Mouse (Mus musculus): ENCODE measurements around the gene Sema3a. TPM values are rescaled to one million over a fixed set of nuclear protein-coding genes. Genes with fewer than 3 reads are reported as not detected.

The Sema3a gene
- polyA plus RNA-seq, 1 experiment from 2014 or later, result 19.1 TPM

DNA sequence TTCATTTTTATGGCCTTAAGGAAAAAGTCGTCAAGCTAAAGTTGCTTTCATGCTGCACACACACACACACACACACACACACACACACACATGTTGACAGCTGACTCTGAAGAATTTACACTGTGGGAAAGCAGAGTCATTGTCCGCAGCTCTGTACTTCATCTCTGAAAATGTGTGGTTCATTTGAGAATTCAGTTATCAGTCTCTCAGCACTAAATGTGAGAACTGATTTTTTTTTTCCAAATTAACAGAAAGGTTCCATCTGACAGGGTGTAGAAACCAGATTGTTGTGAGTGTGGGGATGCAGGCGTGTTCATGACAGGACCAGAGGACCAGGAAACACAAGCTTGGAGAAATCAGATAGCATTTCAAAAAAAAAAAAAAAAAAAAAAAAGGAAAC, 400.4 kb downstream of the Sema3a start:
- no peak overlapping the region for H3K4me3 ChIP-seq
- peaks cover 11% of the 10 kb centered on the region for H3K4me1 ChIP-seq
- 51% methylated on average over 3 of the region's 3 CpGs for WGBS
- no peak overlapping the region for H3K4me2 ChIP-seq (replicated peaks)
- H3K9me3 ChIP-seq, result no peaks in the 10 kb centered on the region
- peak overlapping the region; percentile 23; the same call in 1 of the 2 replicates for H3K27ac ChIP-seq (replicated peaks)
- no peak overlapping the region for H3K9ac ChIP-seq (replicated peaks)
- H3K36me3 ChIP-seq, result no peaks in the 10 kb centered on the region; the same call in 1 of the 2 replicates
- peak; percentile 59; the same call in 1 of the 2 replicates for ATAC-seq (replicated peaks)
- no peaks in the 10 kb centered on the region for H3K27me3 ChIP-seq

GRCm38 (mm10) chr5:13527037-13527464, 401.8 kb downstream of the Sema3a start:
- Histone ChIP-seq H3K27me3 (no peaks in the 10 kb centered on the region), H3K27ac (replicated peaks) (peak overlapping the region; percentile 34; the same call in 1 of the 2 replicates), H3K9me3 (no peaks in the 10 kb centered on the region), H3K9ac (replicated peaks) (no peak overlapping the region), H3K4me2 (replicated peaks) (no peak overlapping the region), H3K4me1 (peaks cover 11% of the 10 kb centered on the region), H3K36me3 (no peaks in the 10 kb centered on the region), H3K4me3 (no peak overlapping the region)
- 0 out of 2 replicates have a peak, but pooled peaks have one; percentile 11 for ATAC-seq (replicated peaks)
- WGBS, result 6% methylated on average over 7 of the region's 7 CpGs

DNA sequence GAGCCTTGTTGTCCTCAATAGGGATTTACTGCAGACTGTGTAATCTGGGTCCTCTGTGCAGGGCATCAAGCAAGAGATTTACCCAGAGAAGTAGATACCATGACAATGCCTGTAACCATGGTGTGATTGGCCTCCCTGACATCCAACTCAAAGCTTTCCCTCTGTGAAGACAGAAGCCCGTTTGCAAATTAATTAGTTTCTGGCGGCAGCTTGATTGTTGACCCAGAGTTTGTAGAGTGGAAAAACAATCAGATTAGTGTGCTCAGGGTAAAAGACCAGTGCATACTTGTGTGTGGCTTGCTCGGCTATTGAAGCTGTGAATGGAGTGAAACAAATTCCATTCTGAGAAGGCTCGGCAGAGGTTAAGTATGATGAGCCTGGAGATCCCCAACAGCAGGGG, 404.0 kb downstream of the Sema3a start:
- WGBS, result under 1% methylated on average over 4 of the region's 4 CpGs

GRCm38 (mm10) chr5:13547472-13548209, 422.4 kb downstream of the Sema3a start:
- H3K4me1 ChIP-seq, result peaks cover 9% of the 10 kb centered on the region
- no peak overlapping the region for H3K27ac ChIP-seq (replicated peaks)
- H3K9me3 ChIP-seq, result no peaks in the 10 kb centered on the region
- H3K36me3 ChIP-seq, result no peaks in the 10 kb centered on the region
- no peak overlapping the region for H3K4me3 ChIP-seq
- H3K9ac ChIP-seq (replicated peaks), result no peak overlapping the region
- no peak for ATAC-seq (replicated peaks)
- no peaks in the 10 kb centered on the region for H3K27me3 ChIP-seq
- 7% methylated on average over 2 of the region's 2 CpGs for WGBS
- H3K4me2 ChIP-seq (replicated peaks), result no peak overlapping the region

More for the DNA sequence above, 404.0 kb downstream of the Sema3a start:
- no peaks in the 10 kb centered on the region for H3K36me3 ChIP-seq
- peaks cover 11% of the 10 kb centered on the region for H3K4me1 ChIP-seq
- H3K9me3 ChIP-seq, result no peaks in the 10 kb centered on the region
- H3K4me3 ChIP-seq, result no peak overlapping the region
- peak; percentile 86 for ATAC-seq (replicated peaks)
- H3K9ac ChIP-seq (replicated peaks), result no peak overlapping the region
- no peaks in the 10 kb centered on the region for H3K27me3 ChIP-seq
- H3K4me2 ChIP-seq (replicated peaks), result no peak overlapping the region
- no peak overlapping the region for H3K27ac ChIP-seq (replicated peaks)

- ATAC-seq (replicated peaks), result no peak
- H3K4me2 ChIP-seq (replicated peaks), result no peak overlapping the region
- no peak overlapping the region for H3K4me3 ChIP-seq
- no peak overlapping the region for H3K27ac ChIP-seq (replicated peaks)
- WGBS, result 14% methylated on average over 1 of the region's 1 CpGs
- no peaks in the 10 kb centered on the region for H3K36me3 ChIP-seq
- no peak overlapping the region for H3K9ac ChIP-seq (replicated peaks)
- H3K27me3 ChIP-seq, result no peaks in the 10 kb centered on the region
- H3K9me3 ChIP-seq, result no peaks in the 10 kb centered on the region
- H3K4me1 ChIP-seq, result peaks cover 9% of the 10 kb centered on the region
Observed at GRCm38 (mm10) chr5:13548210-13548554, 423.0 kb downstream of the Sema3a start.

DNA sequence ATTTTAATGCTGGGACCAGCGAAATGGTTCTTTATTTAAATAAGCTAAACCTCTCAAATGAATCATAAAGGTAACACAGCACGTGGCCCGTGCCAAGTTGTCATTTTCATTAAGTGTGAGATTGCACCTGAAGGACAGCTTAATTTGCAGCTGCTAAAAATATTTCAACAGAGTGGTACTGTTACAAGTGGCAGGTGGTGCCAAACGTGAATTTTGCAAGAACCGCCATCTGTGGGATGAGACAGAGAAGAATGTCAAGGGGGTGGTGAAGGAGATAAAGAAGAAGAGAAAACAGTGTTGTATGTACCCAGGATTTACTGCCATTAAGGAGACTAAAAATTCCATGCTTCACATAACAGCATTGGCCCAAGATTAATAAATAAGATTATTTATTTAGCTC, 423.9 kb downstream of the Sema3a start:
- Histone ChIP-seq H3K36me3 (no peaks in the 10 kb centered on the region), H3K4me2 (replicated peaks) (no peak overlapping the region), H3K27me3 (no peaks in the 10 kb centered on the region), H3K4me1 (peaks cover 9% of the 10 kb centered on the region), H3K4me3 (no peak overlapping the region), H3K9me3 (no peaks in the 10 kb centered on the region), H3K27ac (replicated peaks) (no peak overlapping the region), H3K9ac (replicated peaks) (no peak overlapping the region)
- no peak for ATAC-seq (replicated peaks)
- 71% methylated on average over 5 of the region's 5 CpGs for WGBS

DNA sequence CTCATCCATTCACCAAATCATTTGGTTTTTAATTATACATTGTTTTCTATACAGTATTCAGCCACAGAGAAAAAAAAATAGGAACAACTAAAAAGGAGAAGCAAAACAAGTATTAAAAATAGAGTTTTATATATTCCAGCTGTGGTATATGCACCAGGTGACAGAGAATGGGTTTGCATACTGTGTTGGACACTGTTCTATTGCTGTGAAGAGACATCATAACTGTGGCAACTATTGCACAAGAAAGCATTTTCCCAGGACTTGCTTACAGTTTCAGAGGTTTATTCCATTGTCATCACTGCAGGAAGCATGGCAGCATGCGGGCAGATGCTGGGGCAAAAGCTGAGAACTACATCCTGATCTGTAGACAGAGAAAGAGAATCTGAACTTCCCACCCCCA, 425.7 kb downstream of the Sema3a start:
- Histone ChIP-seq H3K27me3 (no peaks in the 10 kb centered on the region), H3K9ac (replicated peaks) (no peak overlapping the region), H3K27ac (replicated peaks) (no peak overlapping the region), H3K4me3 (no peak overlapping the region), H3K4me2 (replicated peaks) (no peak overlapping the region), H3K9me3 (no peaks in the 10 kb centered on the region), H3K36me3 (no peaks in the 10 kb centered on the region), H3K4me1 (peaks cover 9% of the 10 kb centered on the region)
- no peak for ATAC-seq (replicated peaks)
- whole genome bisulfite sequencing, result 67% methylated on average over 1 of the region's 1 CpGs

DNA sequence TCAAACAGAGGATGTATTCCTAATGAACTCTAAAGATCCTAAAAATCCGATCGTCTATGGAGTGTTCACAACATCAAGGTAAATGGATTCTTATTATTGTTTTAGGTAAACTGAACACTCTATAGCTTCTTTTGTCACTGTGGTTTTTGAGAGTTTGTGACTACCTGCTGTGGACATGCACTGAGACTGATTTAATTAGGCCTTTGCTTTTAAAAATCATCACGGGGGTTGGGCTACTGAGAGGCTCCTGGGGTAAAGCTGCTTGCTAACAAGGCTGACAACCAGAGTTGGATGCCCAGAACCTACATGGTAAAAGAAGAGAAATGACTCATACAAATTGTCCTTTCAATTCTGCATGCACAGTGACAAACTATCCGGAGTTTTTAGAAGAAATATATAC, 432.0 kb downstream of the Sema3a start:
- Histone ChIP-seq H3K36me3 (no peaks in the 10 kb centered on the region), H3K27ac (replicated peaks) (no peak overlapping the region), H3K4me3 (no peak overlapping the region), H3K4me1 (no peaks in the 10 kb centered on the region), H3K9me3 (no peaks in the 10 kb centered on the region), H3K9ac (replicated peaks) (no peak overlapping the region), H3K27me3 (no peaks in the 10 kb centered on the region), H3K4me2 (replicated peaks) (no peak overlapping the region)
- WGBS, result 8% methylated on average over 4 of the region's 4 CpGs
- no peak for ATAC-seq (replicated peaks)

DNA sequence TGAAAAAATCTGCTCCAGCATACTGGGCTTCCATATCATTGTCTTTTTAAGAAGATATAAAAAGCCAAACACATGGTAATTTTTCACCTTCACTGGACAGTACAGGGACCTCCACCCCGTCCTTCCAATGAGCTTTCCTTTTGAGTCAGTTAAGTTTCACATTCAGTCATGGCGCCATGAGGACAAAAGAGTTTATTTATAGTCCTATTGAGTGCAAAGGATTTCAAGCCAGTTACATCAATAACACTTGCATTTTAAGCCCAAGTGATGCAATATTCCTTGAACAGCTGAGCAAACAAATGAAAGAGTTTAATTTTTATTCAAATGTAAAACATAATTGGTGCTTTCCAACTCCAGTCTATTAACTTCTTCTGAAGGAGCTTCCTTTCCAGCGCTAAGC, 448.7 kb downstream of the Sema3a start:
- ATAC-seq (replicated peaks), result no peak

DNA sequence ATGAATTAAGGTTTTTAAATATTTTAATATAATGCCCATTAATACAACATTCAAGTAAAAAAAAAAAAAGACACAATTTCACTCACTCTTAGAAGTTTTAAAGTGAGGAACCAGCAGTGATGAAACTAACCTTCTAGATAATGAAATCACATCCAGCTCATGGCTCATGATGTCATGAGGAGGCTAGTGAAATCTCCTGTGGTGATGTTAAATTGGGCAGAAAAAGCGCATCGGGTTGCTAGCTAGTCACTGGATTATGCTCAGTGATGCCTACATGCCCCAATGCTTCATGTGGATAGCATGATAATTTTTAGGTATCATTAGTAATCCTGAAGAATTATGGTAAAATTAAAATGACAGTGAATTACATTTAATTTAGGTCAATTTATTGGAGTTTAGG, 453.9 kb downstream of the Sema3a start:
- Histone ChIP-seq H3K4me3 (no peak overlapping the region), H3K4me2 (replicated peaks) (no peak overlapping the region), H3K27me3 (no peaks in the 10 kb centered on the region), H3K9me3 (no peaks in the 10 kb centered on the region), H3K27ac (replicated peaks) (no peak overlapping the region), H3K9ac (replicated peaks) (no peak overlapping the region), H3K36me3 (no peaks in the 10 kb centered on the region), H3K4me1 (no peaks in the 10 kb centered on the region)
- WGBS, result 37% methylated on average over 2 of the region's 2 CpGs
- no peak for ATAC-seq (replicated peaks)

More for the DNA sequence above, 448.7 kb downstream of the Sema3a start:
- no peak overlapping the region for H3K27ac ChIP-seq (replicated peaks)
- no peaks in the 10 kb centered on the region for H3K36me3 ChIP-seq
- H3K27me3 ChIP-seq, result no peaks in the 10 kb centered on the region
- H3K4me2 ChIP-seq (replicated peaks), result no peak overlapping the region
- no peaks in the 10 kb centered on the region for H3K9me3 ChIP-seq
- H3K9ac ChIP-seq (replicated peaks), result no peak overlapping the region
- WGBS, result 52% methylated on average over 3 of the region's 3 CpGs
- no peaks in the 10 kb centered on the region for H3K4me1 ChIP-seq
- no peak overlapping the region for H3K4me3 ChIP-seq

GRCm38 (mm10) chr5:13585559-13586207, 460.5 kb downstream of the Sema3a start:
- Histone ChIP-seq H3K4me1 (no peaks in the 10 kb centered on the region), H3K9ac (replicated peaks) (no peak overlapping the region), H3K36me3 (no peaks in the 10 kb centered on the region), H3K9me3 (no peaks in the 10 kb centered on the region), H3K4me2 (replicated peaks) (no peak overlapping the region), H3K27ac (replicated peaks) (no peak overlapping the region), H3K4me3 (no peak overlapping the region), H3K27me3 (no peaks in the 10 kb centered on the region)
- ATAC-seq (replicated peaks), result peak; percentile 75

DNA sequence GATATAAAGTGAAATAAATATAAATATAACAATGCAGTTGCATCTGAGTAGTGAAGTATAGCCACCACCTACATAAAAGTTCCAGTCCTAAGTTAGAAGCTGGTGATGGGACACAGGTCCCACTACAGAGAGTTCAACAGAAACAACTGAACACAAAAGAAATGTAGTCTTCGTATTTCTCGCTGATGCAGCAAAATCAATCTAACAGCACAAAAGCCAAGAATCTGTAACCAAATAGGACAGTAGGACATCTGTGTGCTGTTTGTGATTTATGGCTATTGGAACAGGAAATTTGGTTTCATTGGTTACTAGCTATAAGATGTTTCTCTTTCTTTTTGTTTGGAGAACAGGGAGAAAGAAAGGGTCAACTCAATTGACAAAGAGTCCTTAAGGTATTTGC, 469.2 kb downstream of the Sema3a start:
- H3K36me3 ChIP-seq, result peaks cover under 1% of the 10 kb centered on the region; the same call in 1 of the 2 replicates
- no peaks in the 10 kb centered on the region for H3K27me3 ChIP-seq
- no peak overlapping the region for H3K9ac ChIP-seq (replicated peaks)
- no peak overlapping the region for H3K4me3 ChIP-seq
- no peak overlapping the region for H3K4me2 ChIP-seq (replicated peaks)
- no peaks in the 10 kb centered on the region for H3K4me1 ChIP-seq
- 97% methylated on average over 2 of the region's 2 CpGs for WGBS
- no peak for ATAC-seq (replicated peaks)
- H3K9me3 ChIP-seq, result no peaks in the 10 kb centered on the region
- H3K27ac ChIP-seq (replicated peaks), result no peak overlapping the region
